Mouse (Mus musculus) Muller cell, postnatal 12 days (primary cell): Measurements from ENCODE around the gene Matn1.

ENCODE experiments used
- DNase-seq: peaks from one replicate; pipeline ENCODE4 v3.0.0-alpha.2; 2015; ENCODE audit errors: inconsistent ontology term

Matn1 gene

GRCm38 (mm10) chr4:130944112-130944511 lies at the start of gene Matn1:
Gene Matn1, plus strand, starts transcription at chr4:130944385.
- no peak for DNase-seq

GRCm38 (mm10) chr4:130895701-130896100 lies 48.5 kb upstream of the Matn1 start:
- DNase-seq: no peak

- no peak for DNase-seq
These were observed 47.8 kb upstream of the Matn1 start for GRCm38 (mm10) chr4:130896372-130896771.

- DNase-seq: no peak
These were observed 44.8 kb upstream of the Matn1 start for GRCm38 (mm10) chr4:130899383-130899781.

- DNase-seq: no peak
These were observed 44.3 kb upstream of the Matn1 start for GRCm38 (mm10) chr4:130899782-130900427.

GRCm38 (mm10) chr4:130900746-130901145 lies 43.4 kb upstream of the Matn1 start:
- DNase-seq: no peak

GRCm38 (mm10) chr4:130902289-130902781 lies 41.9 kb upstream of the Matn1 start:
- no peak for DNase-seq

- no peak for DNase-seq
These were observed 39.2 kb upstream of the Matn1 start for GRCm38 (mm10) chr4:130905025-130905424.

- DNase-seq: no peak
These were observed 38.3 kb upstream of the Matn1 start for GRCm38 (mm10) chr4:130905882-130906281.

- DNase-seq: peak; percentile 18
These were observed 37.9 kb upstream of the Matn1 start for GRCm38 (mm10) chr4:130906296-130906695.

GRCm38 (mm10) chr4:130907200-130908069 lies 36.8 kb upstream of the Matn1 start:
- DNase-seq: no peak

- DNase-seq: no peak
These were observed 36.1 kb upstream of the Matn1 start for GRCm38 (mm10) chr4:130908133-130908532.

- no peak for DNase-seq
These were observed 34.9 kb upstream of the Matn1 start for GRCm38 (mm10) chr4:130909167-130909874.

- no peak for DNase-seq
These were observed 33.5 kb upstream of the Matn1 start for GRCm38 (mm10) chr4:130910666-130911065.

- DNase-seq: no peak
These were observed 31.6 kb upstream of the Matn1 start for GRCm38 (mm10) chr4:130912626-130913025.

GRCm38 (mm10) chr4:130913077-130913476 lies 31.1 kb upstream of the Matn1 start, which contains the start of gene Laptm5:
Gene Laptm5, plus strand, starts transcription at chr4:130913125.
- no peak for DNase-seq

- no peak for DNase-seq
These were observed 30.7 kb upstream of the Matn1 start for GRCm38 (mm10) chr4:130913511-130913910.

- DNase-seq: no peak
These were observed 30.2 kb upstream of the Matn1 start for GRCm38 (mm10) chr4:130914011-130914410.

GRCm38 (mm10) chr4:130914527-130914926 lies 29.7 kb upstream of the Matn1 start:
- DNase-seq: no peak

GRCm38 (mm10) chr4:130915006-130915667 lies 29.0 kb upstream of the Matn1 start:
- peak; percentile 28 for DNase-seq

- no peak for DNase-seq
These were observed 28.5 kb upstream of the Matn1 start for GRCm38 (mm10) chr4:130915668-130916035.

- no peak for DNase-seq
These were observed 27.5 kb upstream of the Matn1 start for GRCm38 (mm10) chr4:130916639-130917038.
